Mouse (Mus musculus): ENCODE measurements around the gene Arhgef1. TPM values are rescaled to one million over a fixed set of nuclear protein-coding genes. Genes with fewer than 3 reads are reported as not detected.

Gene Arhgef1
- polyA plus RNA-seq, 1 experiment from 2014 or later, result 45.2 TPM

- H3K27ac ChIP-seq (replicated peaks), result no peak overlapping the region
- no peak for DNase-seq (ENCODE audit: low spot score)
- 3% methylated on average over 7 of the region's 7 CpGs for WGBS
- H3K27me3 ChIP-seq (ENCODE audit: control insufficient read depth, insufficient read depth, low read length), result peaks cover 28% of the 10 kb centered on the region
- H3K4me2 ChIP-seq (replicated peaks; ENCODE audit: low read depth), result no peak overlapping the region
- no peaks in the 10 kb centered on the region for H3K9me3 ChIP-seq (ENCODE audit: control insufficient read depth, low read length)
- H3K4me3 ChIP-seq (ENCODE audit: low read depth, low read length), result no peak overlapping the region
- H3K4me1 ChIP-seq (replicated peaks; ENCODE audit: control insufficient read depth, insufficient read depth), result no peaks in the 10 kb centered on the region
- TF ChIP-seq EP300 (optimal IDR thresholded peaks at IDR 0.05), result no peak
- TF ChIP-seq CTCF (IDR thresholded peaks at IDR 0.05; ENCODE audit: low read depth), result no peak
- H3K9ac ChIP-seq (ENCODE audit: low read length), result no peak overlapping the region
- ATAC-seq (ENCODE audit: low FRiP score, low TSS enrichment), result no peak
- H3K36me3 ChIP-seq (ENCODE audit: control insufficient read depth, insufficient read depth, low read length), result no peaks in the 10 kb centered on the region
Observed at GRCm38 (mm10) chr7:24947316-24948048, 44.8 kb downstream of the Arhgef1 start.

GRCm38 (mm10) chr7:24948774-24949173 is 46.1 kb downstream of the Arhgef1 start:
- DNase-seq (ENCODE audit: low spot score) (no peak), ATAC-seq (ENCODE audit: low FRiP score, low TSS enrichment) (no peak)
- no peaks in the 10 kb centered on the region for H3K36me3 ChIP-seq (ENCODE audit: control insufficient read depth, insufficient read depth, low read length)
- H3K4me3 ChIP-seq (ENCODE audit: low read depth, low read length), result no peak overlapping the region
- H3K9ac ChIP-seq (ENCODE audit: low read length), result no peak overlapping the region
- TF ChIP-seq EP300 (optimal IDR thresholded peaks at IDR 0.05) (no peak), CTCF (IDR thresholded peaks at IDR 0.05; ENCODE audit: low read depth) (no peak)
- WGBS, result 2% methylated on average over 29 of the region's 29 CpGs
- H3K27me3 ChIP-seq (ENCODE audit: control insufficient read depth, insufficient read depth, low read length), result peaks cover 23% of the 10 kb centered on the region
- H3K9me3 ChIP-seq (ENCODE audit: control insufficient read depth, low read length), result no peaks in the 10 kb centered on the region
- no peaks in the 10 kb centered on the region for H3K4me1 ChIP-seq (replicated peaks; ENCODE audit: control insufficient read depth, insufficient read depth)
- no peak overlapping the region for H3K27ac ChIP-seq (replicated peaks)
- no peak overlapping the region for H3K4me2 ChIP-seq (replicated peaks; ENCODE audit: low read depth)

- Histone ChIP-seq H3K4me2 (replicated peaks; ENCODE audit: low read depth) (no peak overlapping the region), H3K27me3 (ENCODE audit: control insufficient read depth, insufficient read depth, low read length) (peaks cover 18% of the 10 kb centered on the region), H3K36me3 (ENCODE audit: control insufficient read depth, insufficient read depth, low read length) (no peaks in the 10 kb centered on the region), H3K9me3 (ENCODE audit: control insufficient read depth, low read length) (no peaks in the 10 kb centered on the region), H3K4me1 (replicated peaks; ENCODE audit: control insufficient read depth, insufficient read depth) (no peaks in the 10 kb centered on the region), H3K9ac (ENCODE audit: low read length) (no peak overlapping the region), H3K27ac (replicated peaks) (no peak overlapping the region), H3K4me3 (ENCODE audit: low read depth, low read length) (no peak overlapping the region)
- TF ChIP-seq EP300 (optimal IDR thresholded peaks at IDR 0.05) (no peak), CTCF (IDR thresholded peaks at IDR 0.05; ENCODE audit: low read depth) (peak; percentile 90)
- DNase-seq (ENCODE audit: low spot score) (peak; percentile 76), ATAC-seq (ENCODE audit: low FRiP score, low TSS enrichment) (peak; percentile 34; the same call in 1 of the 2 replicates)
- WGBS, result 2% methylated on average over 8 of the region's 8 CpGs
Observed at GRCm38 (mm10) chr7:24949958-24950623, 47.4 kb downstream of the Arhgef1 start.

- 3% methylated on average over 23 of the region's 24 CpGs for WGBS
- H3K9me3 ChIP-seq (ENCODE audit: control insufficient read depth, low read length), result no peaks in the 10 kb centered on the region
- peak overlapping the region; percentile 54 for H3K9ac ChIP-seq (ENCODE audit: low read length)
- peak overlapping the region; percentile 43 for H3K4me3 ChIP-seq (ENCODE audit: low read depth, low read length)
- no peaks in the 10 kb centered on the region for H3K36me3 ChIP-seq (ENCODE audit: control insufficient read depth, insufficient read depth, low read length)
- peak overlapping the region; percentile 67 for H3K4me2 ChIP-seq (replicated peaks; ENCODE audit: low read depth)
- TF ChIP-seq CTCF (IDR thresholded peaks at IDR 0.05; ENCODE audit: low read depth) (no peak), EP300 (optimal IDR thresholded peaks at IDR 0.05) (no peak)
- no peaks in the 10 kb centered on the region for H3K4me1 ChIP-seq (replicated peaks; ENCODE audit: control insufficient read depth, insufficient read depth)
- H3K27me3 ChIP-seq (ENCODE audit: control insufficient read depth, insufficient read depth, low read length), result peaks cover 10% of the 10 kb centered on the region
- DNase-seq (ENCODE audit: low spot score), result no peak
- no peak overlapping the region for H3K27ac ChIP-seq (replicated peaks)
- no peak; the same call in 1 of the 2 replicates for ATAC-seq (ENCODE audit: low FRiP score, low TSS enrichment)
Observed at GRCm38 (mm10) chr7:24953966-24954365, 51.3 kb downstream of the Arhgef1 start.

GRCm38 (mm10) chr7:24954450-24954849 is 51.7 kb downstream of the Arhgef1 start:
- no peak for DNase-seq (ENCODE audit: low spot score)
- 3% methylated on average over 19 of the region's 30 CpGs for WGBS

GRCm38 (mm10) chr7:24955226-24955625 is 52.5 kb downstream of the Arhgef1 start:
- no peak overlapping the region for H3K27ac ChIP-seq (replicated peaks)
- no peaks in the 10 kb centered on the region for H3K36me3 ChIP-seq (ENCODE audit: control insufficient read depth, insufficient read depth, low read length)
- peak overlapping the region; percentile 43 for H3K4me3 ChIP-seq (ENCODE audit: low read depth, low read length)
- DNase-seq (ENCODE audit: low spot score) (no peak), ATAC-seq (ENCODE audit: low FRiP score, low TSS enrichment) (0 out of 2 replicates have a peak, but pooled peaks have one; percentile 5)
- TF ChIP-seq CTCF (IDR thresholded peaks at IDR 0.05; ENCODE audit: low read depth), result no peak
- no peak for TF ChIP-seq EP300 (optimal IDR thresholded peaks at IDR 0.05)
- no peak overlapping the region for H3K9ac ChIP-seq (ENCODE audit: low read length)
- H3K9me3 ChIP-seq (ENCODE audit: control insufficient read depth, low read length), result no peaks in the 10 kb centered on the region
- peak overlapping the region; percentile 67 for H3K4me2 ChIP-seq (replicated peaks; ENCODE audit: low read depth)
- H3K4me1 ChIP-seq (replicated peaks; ENCODE audit: control insufficient read depth, insufficient read depth), result no peaks in the 10 kb centered on the region
- WGBS, result 4% methylated on average over 25 of the region's 33 CpGs
- H3K27me3 ChIP-seq (ENCODE audit: control insufficient read depth, insufficient read depth, low read length), result peaks cover 7% of the 10 kb centered on the region

More at GRCm38 (mm10) chr7:24954450-24954849, 51.7 kb downstream of the Arhgef1 start:
- no peak overlapping the region for H3K27ac ChIP-seq (replicated peaks)
- no peak; the same call in 1 of the 2 replicates for ATAC-seq (ENCODE audit: low FRiP score, low TSS enrichment)
- H3K4me1 ChIP-seq (replicated peaks; ENCODE audit: control insufficient read depth, insufficient read depth), result no peaks in the 10 kb centered on the region
- H3K9me3 ChIP-seq (ENCODE audit: control insufficient read depth, low read length), result no peaks in the 10 kb centered on the region
- H3K4me2 ChIP-seq (replicated peaks; ENCODE audit: low read depth), result peak overlapping the region; percentile 67
- no peak for TF ChIP-seq CTCF (IDR thresholded peaks at IDR 0.05; ENCODE audit: low read depth)
- TF ChIP-seq EP300 (optimal IDR thresholded peaks at IDR 0.05), result no peak
- H3K27me3 ChIP-seq (ENCODE audit: control insufficient read depth, insufficient read depth, low read length), result peaks cover 10% of the 10 kb centered on the region
- peak overlapping the region; percentile 54 for H3K9ac ChIP-seq (ENCODE audit: low read length)
- H3K4me3 ChIP-seq (ENCODE audit: low read depth, low read length), result peak overlapping the region; percentile 43
- no peaks in the 10 kb centered on the region for H3K36me3 ChIP-seq (ENCODE audit: control insufficient read depth, insufficient read depth, low read length)

Data from stomach, postnatal 0 days (tissue).